Mouse (Mus musculus): Measurements from ENCODE around the gene Cmtm2b.

DNA sequence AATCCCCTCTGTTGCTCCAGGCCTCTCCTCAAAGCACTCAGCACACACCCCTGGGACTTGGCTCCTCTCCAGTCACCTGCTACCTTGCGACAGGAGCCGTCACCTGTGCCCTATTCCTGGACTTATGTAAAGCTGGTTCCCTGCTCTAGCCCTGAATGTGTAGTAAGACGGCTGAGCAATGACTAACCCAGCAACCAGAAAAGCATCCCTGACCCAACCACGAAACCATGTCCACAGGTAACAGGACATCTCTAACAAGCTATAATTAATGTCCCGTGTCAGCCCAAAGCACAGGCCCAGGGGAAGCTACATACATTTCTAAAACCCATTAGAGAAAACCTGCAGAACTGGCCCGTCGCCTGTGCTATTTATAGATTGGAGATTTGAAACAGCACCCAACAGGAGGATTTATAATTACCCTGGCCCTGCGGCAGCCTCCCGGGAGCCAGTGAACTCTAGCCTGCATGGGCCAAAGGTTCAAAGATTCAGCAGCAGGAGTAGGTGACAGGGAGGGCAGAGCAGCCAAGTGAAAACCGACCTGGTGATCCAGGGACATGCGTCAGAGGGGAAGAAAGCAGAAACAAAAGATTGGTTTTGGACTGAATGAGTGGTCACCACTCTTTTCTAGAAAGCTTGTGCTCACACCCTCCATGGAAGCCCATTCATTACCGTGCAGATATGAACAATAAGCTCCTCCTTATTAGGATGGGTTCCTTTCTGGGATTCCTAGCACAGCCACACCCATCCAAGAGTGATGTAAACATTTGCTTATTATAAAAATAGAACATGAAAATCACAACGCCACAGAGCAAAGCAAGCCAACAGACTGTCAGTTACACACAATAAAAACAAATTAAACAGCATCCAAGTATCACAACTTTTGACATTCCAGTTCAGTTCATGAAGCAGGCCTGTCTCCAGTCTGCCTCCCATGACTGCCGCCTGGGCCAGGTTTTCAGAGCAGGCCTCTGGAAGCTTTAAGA lies 53.1 kb downstream of the Cmtm2b start:
- TF ChIP-seq POLR2A (IDR thresholded peaks at IDR 0.05; ENCODE audit: control insufficient read depth, low read depth, low read length) (no peak), CTCF (IDR thresholded peaks at IDR 0.05; ENCODE audit: control insufficient read depth, insufficient read depth, insufficient replicate concordance, low read depth, low read length) (no peak)

Measured in testis, adult 2 months (tissue).